Mouse (Mus musculus) G1E-ER4 (cell line): Measurements from ENCODE around the gene Gbe1. TPM values are rescaled to one million over a fixed set of nuclear protein-coding genes. Genes with fewer than 3 reads are reported as not detected.

ENCODE experiments used
- GATA1 ChIP-seq: IDR thresholded peaks from one replicate; pipeline ENCODE4 v1.8.0; 2012; ENCODE audit warnings: low read length, inconsistent platforms
- polyA plus RNA-seq: library from polyadenylated mRNA; stranded (reverse); fragments of >175 nt; gene quantifications from 2 replicates; pipeline ENCODE4 v1.2.3, GENCODE M21; 2012

Gene Gbe1
- polyA plus RNA-seq, 1 experiment = 11.0 TPM

- no peak for TF ChIP-seq GATA1
Measured at GRCm38 (mm10) chr16:70337661-70338060, 23.9 kb downstream of the Gbe1 start.

GRCm38 (mm10) chr16:70344496-70344895 is 30.7 kb downstream of the Gbe1 start:
- TF ChIP-seq GATA1 = no peak

GRCm38 (mm10) chr16:70345607-70346006 is 31.9 kb downstream of the Gbe1 start:
- TF ChIP-seq GATA1 = no peak

GRCm38 (mm10) chr16:70350011-70350410 is 36.3 kb downstream of the Gbe1 start:
- no peak for TF ChIP-seq GATA1

- TF ChIP-seq GATA1 = no peak
Measured at GRCm38 (mm10) chr16:70351641-70352280, 38.0 kb downstream of the Gbe1 start.

GRCm38 (mm10) chr16:70352571-70352970 is 38.8 kb downstream of the Gbe1 start:
- TF ChIP-seq GATA1 = no peak

GRCm38 (mm10) chr16:70353058-70353457 is 39.3 kb downstream of the Gbe1 start:
- no peak for TF ChIP-seq GATA1

- no peak for TF ChIP-seq GATA1
Measured at GRCm38 (mm10) chr16:70358326-70358725, 44.6 kb downstream of the Gbe1 start.

- TF ChIP-seq GATA1 = no peak
Measured at GRCm38 (mm10) chr16:70365229-70365628, 51.5 kb downstream of the Gbe1 start.

- TF ChIP-seq GATA1 = no peak
Measured at GRCm38 (mm10) chr16:70381045-70381444, 67.3 kb downstream of the Gbe1 start.

GRCm38 (mm10) chr16:70385494-70385893 is 71.7 kb downstream of the Gbe1 start:
- no peak for TF ChIP-seq GATA1

GRCm38 (mm10) chr16:70387385-70387784 is 73.6 kb downstream of the Gbe1 start:
- TF ChIP-seq GATA1 = no peak

GRCm38 (mm10) chr16:70395276-70395675 is 81.5 kb downstream of the Gbe1 start:
- no peak for TF ChIP-seq GATA1

- TF ChIP-seq GATA1 = no peak
Measured at GRCm38 (mm10) chr16:70407780-70408179, 94.0 kb downstream of the Gbe1 start.

GRCm38 (mm10) chr16:70421077-70421476 is 107.3 kb downstream of the Gbe1 start:
- TF ChIP-seq GATA1 = no peak

- no peak for TF ChIP-seq GATA1
Measured at GRCm38 (mm10) chr16:70449520-70449919, 135.8 kb downstream of the Gbe1 start.

GRCm38 (mm10) chr16:70475583-70475982 is 161.8 kb downstream of the Gbe1 start:
- no peak for TF ChIP-seq GATA1

- TF ChIP-seq GATA1 = no peak
Measured at GRCm38 (mm10) chr16:70476161-70476560, 162.4 kb downstream of the Gbe1 start.
